ENCODE assay signal across 28 mouse cellular contexts in genomic region chr2:148419776-148420175, GRCm38 (mm10). TPM values are rescaled to one million over a fixed set of nuclear protein-coding genes. Genes with fewer than 3 reads are reported as not detected.
A peak's percentile ranks its signal among the peaks of the same experiment; 100 is the strongest.
DNase-seq lines count a peak whose midpoint lies in the region; ATAC-seq and TF ChIP-seq lines count a peak whose summit lies in the region.
"Had no signal": no experiment of that assay in that cellular context is flagged by ENCODE, and none has a peak within 500 bp of the region (broad histone marks: within the 10 kb centered on the region; RNA-seq: fewer than 3 reads in every experiment).

No protein-coding gene starts in this region.

- no peak overlapping the region for H3K4me3 ChIP-seq in lung, embryonic 16.5 days (ENCODE audit: low read length)
- no peak overlapping the region for H3K4me3 ChIP-seq in stomach, embryonic 16.5 days (replicated peaks; ENCODE audit: low read length)
- no peak overlapping the region for H3K4me3 ChIP-seq in stomach, postnatal 0 days (ENCODE audit: low read depth, low read length)
- H3K4me3 ChIP-seq: embryonic facial prominence, embryonic 12.5 days; embryonic facial prominence, embryonic 15.5 days; forebrain, embryonic 15.5 days; hindbrain, embryonic 10.5 days; hindbrain, embryonic 13.5 days had no signal

- H3K9ac ChIP-seq in lung, embryonic 16.5 days (ENCODE audit: low read length): no peak overlapping the region
- H3K9ac ChIP-seq in stomach, embryonic 16.5 days (ENCODE audit: low read length): no peak overlapping the region
- H3K9ac ChIP-seq in stomach, postnatal 0 days (ENCODE audit: low read length): no peak overlapping the region
- H3K9ac ChIP-seq: embryonic facial prominence, embryonic 12.5 days; embryonic facial prominence, embryonic 15.5 days; forebrain, embryonic 15.5 days; hindbrain, embryonic 13.5 days had no signal

- peak overlapping the region; percentile 78 for H3K27ac ChIP-seq in lung, embryonic 16.5 days (ENCODE audit: low read length)
- H3K27ac ChIP-seq in stomach, embryonic 16.5 days (ENCODE audit: low read length): peak overlapping the region; percentile 33; the same call in 1 of the 2 replicates
- H3K27ac ChIP-seq in stomach, postnatal 0 days (replicated peaks): no peak overlapping the region
- H3K27ac ChIP-seq: embryonic facial prominence, embryonic 12.5 days; embryonic facial prominence, embryonic 15.5 days; forebrain, embryonic 15.5 days; hindbrain, embryonic 10.5 days; hindbrain, embryonic 13.5 days had no signal

- intact Hi-C loops in heart, postnatal 36 days (cut with DNase I): no loop called here

- H3K27me3 ChIP-seq in lung, embryonic 16.5 days (ENCODE audit: control insufficient read depth, insufficient read depth, low read depth, low read length): no peaks in the 10 kb centered on the region
- no peaks in the 10 kb centered on the region for H3K27me3 ChIP-seq in stomach, embryonic 16.5 days (ENCODE audit: control insufficient read depth, insufficient read depth, low read length)
- no peaks in the 10 kb centered on the region for H3K27me3 ChIP-seq in stomach, postnatal 0 days (ENCODE audit: control insufficient read depth, insufficient read depth, low read length)
- H3K27me3 ChIP-seq: CH12.LX; embryonic facial prominence, embryonic 12.5 days; forebrain, embryonic 15.5 days; hindbrain, embryonic 13.5 days; Patski had no signal

- peak; percentile 43 for DNase-seq in heart, adult 11 months
- no peak for DNase-seq in heart, postnatal 36 days
- DNase-seq in lung, postnatal 14 days: no peak
- no peak for DNase-seq in stomach, postnatal 0 days (ENCODE audit: low spot score)
- DNase-seq: adrenal gland, postnatal 10 days; adrenal gland, postnatal 36 days; B cell, adult 2 months; cerebellum, adult 11 months; cerebellum, adult 2 months; cerebellum, adult 9-11 months; cerebellum, postnatal 25 days; gastrocnemius, postnatal 10 days; gastrocnemius, postnatal 36 days had no signal

- TF ChIP-seq CTCF in stomach, postnatal 0 days (IDR thresholded peaks at IDR 0.05; ENCODE audit: low read depth): no peak

- H3K4me2 ChIP-seq in lung, embryonic 16.5 days (ENCODE audit: low read depth, low read length): no peak overlapping the region
- no peak overlapping the region for H3K4me2 ChIP-seq in stomach, embryonic 16.5 days (ENCODE audit: low read depth, low read length)
- H3K4me2 ChIP-seq in stomach, postnatal 0 days (replicated peaks; ENCODE audit: low read depth): no peak overlapping the region
- H3K4me2 ChIP-seq: embryonic facial prominence, embryonic 12.5 days; embryonic facial prominence, embryonic 15.5 days; forebrain, embryonic 15.5 days; heart, embryonic 11.5 days; hindbrain, embryonic 13.5 days had no signal

- H3K9me3 ChIP-seq in lung, embryonic 16.5 days (ENCODE audit: control insufficient read depth, low read length): no peaks in the 10 kb centered on the region
- no peaks in the 10 kb centered on the region for H3K9me3 ChIP-seq in stomach, embryonic 16.5 days (replicated peaks; ENCODE audit: control insufficient read depth, low read length)
- H3K9me3 ChIP-seq in stomach, postnatal 0 days (ENCODE audit: control insufficient read depth, low read length): no peaks in the 10 kb centered on the region
- H3K9me3 ChIP-seq: embryonic facial prominence, embryonic 12.5 days; embryonic facial prominence, embryonic 15.5 days; forebrain, embryonic 15.5 days; hindbrain, embryonic 10.5 days; hindbrain, embryonic 13.5 days had no signal

- ATAC-seq in lung, embryonic 16.5 days (ENCODE audit: low read depth): peak; percentile 78
- no peak for ATAC-seq in stomach, embryonic 16.5 days (ENCODE audit: insufficient read depth, low FRiP score)
- ATAC-seq in stomach, postnatal 0 days (ENCODE audit: low FRiP score, low TSS enrichment): no peak
- ATAC-seq: forebrain, embryonic 15.5 days; hindbrain, embryonic 16.5 days; Patski had no signal

- peaks cover 25% of the 10 kb centered on the region for H3K4me1 ChIP-seq in lung, embryonic 16.5 days (replicated peaks; ENCODE audit: control insufficient read depth, insufficient read depth, low read length)
- peaks cover 13% of the 10 kb centered on the region for H3K4me1 ChIP-seq in stomach, embryonic 16.5 days (ENCODE audit: control insufficient read depth, insufficient read depth, low read length)
- H3K4me1 ChIP-seq in stomach, postnatal 0 days (replicated peaks; ENCODE audit: control insufficient read depth, insufficient read depth): no peaks in the 10 kb centered on the region
- H3K4me1 ChIP-seq: embryonic facial prominence, embryonic 12.5 days; forebrain, embryonic 15.5 days; hindbrain, embryonic 10.5 days; hindbrain, embryonic 13.5 days had no signal

- 52% methylated on average over 2 of the region's 2 CpGs for WGBS in lung, embryonic 16.5 days
- 51% methylated on average over 2 of the region's 2 CpGs for WGBS in stomach, embryonic 16.5 days
- WGBS in stomach, postnatal 0 days: 33% methylated on average over 2 of the region's 2 CpGs

- H3K36me3 ChIP-seq in lung, embryonic 16.5 days (ENCODE audit: control insufficient read depth, insufficient read depth, low read length): no peaks in the 10 kb centered on the region
- no peaks in the 10 kb centered on the region for H3K36me3 ChIP-seq in stomach, embryonic 16.5 days (ENCODE audit: control insufficient read depth, insufficient read depth, low read length)
- no peaks in the 10 kb centered on the region for H3K36me3 ChIP-seq in stomach, postnatal 0 days (ENCODE audit: control insufficient read depth, insufficient read depth, low read length)
- H3K36me3 ChIP-seq: embryonic facial prominence, embryonic 12.5 days; embryonic facial prominence, embryonic 15.5 days; forebrain, embryonic 15.5 days; G1E; hindbrain, embryonic 10.5 days; hindbrain, embryonic 13.5 days had no signal

- no peak for TF ChIP-seq EP300 in stomach, postnatal 0 days (optimal IDR thresholded peaks at IDR 0.05)

RNA-seq across cellular contexts. Expression of gene Thbd, which starts 11.8 kb away (rescaled TPM):
- total RNA-seq in heart, postnatal 36 days (2021): 10 to 100 TPM; 38.4 to 51.7 TPM
- polyA plus RNA-seq in lung, embryonic 16.5 days (2015; fragmentation: Nextera tagmentation; extraction: Ambion mirVana): 100.0 and 109 TPM in 2 replicates
- 33.7 and 37.3 TPM in 2 replicates for polyA plus RNA-seq in stomach, embryonic 16.5 days (2015; fragmentation: Nextera tagmentation; extraction: Ambion mirVana)
- 17.5 and 17.9 TPM in 2 replicates for polyA plus RNA-seq in stomach, postnatal 0 days (2015; fragmentation: Nextera tagmentation; extraction: Ambion mirVana)
- total RNA-seq: CH12.LX, G1E had no signal
- polyA plus RNA-seq: G1E, Patski had no signal

RNA-seq across cellular contexts. Expression of gene Cd93, which starts 23.6 kb away (rescaled TPM):
- 10 to 100 TPM; 65.4 to 68.0 TPM for total RNA-seq in heart, postnatal 36 days (2021)
- 38.3 and 40.2 TPM in 2 replicates for polyA plus RNA-seq in lung, embryonic 16.5 days (2015; fragmentation: Nextera tagmentation; extraction: Ambion mirVana)
- polyA plus RNA-seq in stomach, embryonic 16.5 days (2015; fragmentation: Nextera tagmentation; extraction: Ambion mirVana): 11.6 and 11.7 TPM in 2 replicates
- 3.9 and 4.3 TPM in 2 replicates for polyA plus RNA-seq in stomach, postnatal 0 days (2015; fragmentation: Nextera tagmentation; extraction: Ambion mirVana)

RNA-seq across cellular contexts. Expression of gene Sstr4, which starts 24.6 kb away (rescaled TPM):
- total RNA-seq in heart, postnatal 36 days (2021): 1 to 10 TPM; 1.0 to 1.9 TPM
- polyA plus RNA-seq in lung, embryonic 16.5 days (2015; fragmentation: Nextera tagmentation; extraction: Ambion mirVana): 3.1 and 3.8 TPM in 2 replicates
- polyA plus RNA-seq in stomach, embryonic 16.5 days (2015; fragmentation: Nextera tagmentation; extraction: Ambion mirVana): 2.7 and 3.3 TPM in 2 replicates
- polyA plus RNA-seq in stomach, postnatal 0 days (2015; fragmentation: Nextera tagmentation; extraction: Ambion mirVana): 0.31 and 0.49 TPM in 2 replicates
- total RNA-seq: CH12.LX; common myeloid progenitor, adult 5-6 weeks; G1E; gastrocnemius, adult 18-20 months; granulocyte monocyte progenitor cell, adult 5-6 weeks had no signal
- polyA plus RNA-seq: G1E, Patski had no signal
